Mouse (Mus musculus): ENCODE measurements around the gene 1700001C02Rik.

DNA sequence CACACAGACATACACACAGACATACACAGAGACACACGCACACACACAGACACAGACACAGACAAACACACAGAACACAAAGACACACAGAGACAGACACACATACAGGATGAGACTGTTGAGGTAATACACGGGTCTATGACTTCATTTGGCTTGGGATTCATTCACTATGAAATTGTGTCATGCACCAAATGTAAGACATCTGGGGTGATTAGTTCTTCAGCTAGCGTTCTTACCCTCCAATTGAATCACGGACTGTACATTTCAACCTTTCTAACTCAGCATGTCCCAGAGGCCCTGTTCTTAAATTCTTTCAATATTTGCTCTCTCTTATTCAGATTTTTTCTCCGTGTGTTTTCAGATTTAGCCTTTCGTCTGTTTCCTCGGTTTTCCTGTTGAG, 28.8 kb downstream of the 1700001C02Rik start:
- TF ChIP-seq CTCF (IDR thresholded peaks at IDR 0.05; ENCODE audit: extremely low read depth, insufficient read length, insufficient replicate concordance, low read depth, low read length) = no peak
- no peak for TF ChIP-seq POLR2A (IDR thresholded peaks at IDR 0.05; ENCODE audit: low read depth, low read length)

Measured in small intestine, adult 2 months (tissue).